Mouse (Mus musculus) A20 (cell line): ENCODE measurements around the gene Phkg1.
"Not testable (repeated sequence)": the region's sequence is repeated elsewhere in the genome, so short reads cannot be mapped to it uniquely, and the experiment has no call there.

Experiments used
- DNase-seq: peaks from one replicate; pipeline ENCODE4 v3.0.0-alpha.2; 2011; ENCODE audit warnings: low read depth, low spot score

The Phkg1 gene

GRCm38 (mm10) chr5:129908242-129908965 lies 10.1 kb upstream of the Phkg1 start, which contains the start of gene Nupr1l:
TSS of gene Nupr1l (plus strand) at chr5:129908540.
- DNase-seq = peak; percentile 92

GRCm38 (mm10) chr5:129907775-129908174 lies 9.4 kb upstream of the Phkg1 start:
- DNase-seq = no peak

GRCm38 (mm10) chr5:129895198-129896088 lies 2.9 kb downstream of the Phkg1 start, which contains the start of gene Zbed5:
TSS of gene Zbed5 (plus strand) at chr5:129895723.
- peak; percentile 96 for DNase-seq

GRCm38 (mm10) chr5:129890390-129890789 lies 8.0 kb downstream of the Phkg1 start:
- not testable (repeated sequence) for DNase-seq

GRCm38 (mm10) chr5:129886911-129887636 lies 11.3 kb downstream of the Phkg1 start, which contains the start of gene Chchd2:
TSS of gene Chchd2 (minus strand) at chr5:129887470.
- peak; percentile 97 for DNase-seq

- no peak for DNase-seq
Measured at GRCm38 (mm10) chr5:129886271-129886670, 12.1 kb downstream of the Phkg1 start.

GRCm38 (mm10) chr5:129879888-129880287 lies 18.5 kb downstream of the Phkg1 start:
- no peak for DNase-seq

- no peak for DNase-seq
Measured at GRCm38 (mm10) chr5:129878946-129879345, 19.4 kb downstream of the Phkg1 start.

- DNase-seq = no peak
Measured at GRCm38 (mm10) chr5:129877731-129878455, 20.5 kb downstream of the Phkg1 start.

GRCm38 (mm10) chr5:129875098-129875497 lies 23.3 kb downstream of the Phkg1 start:
- no peak for DNase-seq

- DNase-seq = peak; percentile 84
Measured at GRCm38 (mm10) chr5:129873942-129874341, 24.4 kb downstream of the Phkg1 start.

- DNase-seq = no peak
Measured at GRCm38 (mm10) chr5:129871238-129871637, 27.1 kb downstream of the Phkg1 start.

GRCm38 (mm10) chr5:129869238-129869995 lies 28.9 kb downstream of the Phkg1 start:
- no peak for DNase-seq

- no peak for DNase-seq
Measured at GRCm38 (mm10) chr5:129865841-129866240, 32.5 kb downstream of the Phkg1 start.

- peak; percentile 79 for DNase-seq
Measured at GRCm38 (mm10) chr5:129864467-129864866, 33.9 kb downstream of the Phkg1 start.

GRCm38 (mm10) chr5:129862325-129862724 lies 36.0 kb downstream of the Phkg1 start:
- DNase-seq = no peak

- DNase-seq = peak; percentile 22
Measured at GRCm38 (mm10) chr5:129856414-129856813, 41.9 kb downstream of the Phkg1 start.

GRCm38 (mm10) chr5:129855163-129855562 lies 43.2 kb downstream of the Phkg1 start:
- DNase-seq = no peak

- no peak for DNase-seq
Measured at GRCm38 (mm10) chr5:129847558-129847820, 50.9 kb downstream of the Phkg1 start.

GRCm38 (mm10) chr5:129846752-129847557 lies 51.4 kb downstream of the Phkg1 start, which contains the start of gene Sumf2:
TSS of gene Sumf2 (plus strand) at chr5:129846986.
- no peak for DNase-seq
